Mouse (Mus musculus): ENCODE measurements at regions not wholly inside any gene's neighbourhood (a gene's known extent, or its start where the extent isn't known, plus 50 kb on each side); places are given as distances from the start of the nearest gene placed in this dataset.

DNA sequence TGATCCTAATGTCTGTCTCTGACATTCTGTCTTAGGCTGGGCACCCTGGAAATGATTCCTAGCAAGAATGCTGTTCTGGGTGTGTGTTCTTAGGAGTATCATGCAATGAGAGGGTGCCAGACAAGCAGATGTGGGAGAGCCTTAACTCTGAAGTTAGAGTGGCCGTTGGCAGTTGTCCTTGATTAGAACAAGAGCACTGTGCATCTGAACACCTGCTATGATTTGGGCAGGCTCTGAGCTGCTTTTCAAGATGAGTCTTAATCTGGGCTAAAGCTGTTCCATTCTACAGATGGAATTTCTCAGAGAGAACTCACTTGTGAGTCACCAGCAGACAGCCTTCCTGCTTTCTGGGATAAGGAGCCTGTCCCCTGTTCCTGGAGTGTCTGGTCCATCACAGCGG is 317.1 kb upstream of the Kcnh8 start:
- ATAC-seq (replicated peaks; ENCODE audit: low FRiP score): no peak
- Histone ChIP-seq H3K36me3 (no peaks in the 10 kb centered on the region), H3K27ac (no peak overlapping the region), H3K27me3 (no peaks in the 10 kb centered on the region), H3K9ac (no peak overlapping the region), H3K4me2 (no peak overlapping the region), H3K4me1 (no peaks in the 10 kb centered on the region), H3K9me3 (replicated peaks) (no peaks in the 10 kb centered on the region), H3K4me3 (replicated peaks) (no peak overlapping the region)
- 91% methylated on average over 2 of the region's 2 CpGs for WGBS

DNA sequence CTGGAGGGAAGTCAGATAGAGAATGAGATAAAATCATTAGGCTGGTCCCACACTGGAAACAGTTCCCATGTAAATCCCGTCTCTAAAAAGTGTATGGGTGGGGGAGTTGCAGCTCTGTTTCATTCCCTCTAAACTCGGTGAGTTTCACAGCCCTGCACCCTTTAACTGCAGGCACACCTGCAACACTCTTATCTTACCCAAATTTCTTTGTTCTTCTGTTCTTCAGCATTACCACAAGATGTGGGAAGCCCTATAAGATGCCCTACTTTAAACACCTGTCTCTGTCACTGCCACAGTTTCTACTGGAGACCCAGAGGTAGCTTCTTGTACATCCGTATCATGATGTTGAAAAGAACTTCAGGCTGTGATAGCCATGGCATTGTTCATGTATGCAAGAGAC is 320.2 kb upstream of the Kcnh8 start:
- no peaks in the 10 kb centered on the region for H3K4me1 ChIP-seq
- no peaks in the 10 kb centered on the region for H3K9me3 ChIP-seq (replicated peaks)
- H3K27me3 ChIP-seq: no peaks in the 10 kb centered on the region
- ATAC-seq (replicated peaks; ENCODE audit: low FRiP score): no peak
- H3K4me3 ChIP-seq (replicated peaks): no peak overlapping the region
- H3K36me3 ChIP-seq: no peaks in the 10 kb centered on the region
- H3K27ac ChIP-seq: no peak overlapping the region
- no peak overlapping the region for H3K9ac ChIP-seq
- H3K4me2 ChIP-seq: no peak overlapping the region
- WGBS: 48% methylated on average over 3 of the region's 3 CpGs

DNA sequence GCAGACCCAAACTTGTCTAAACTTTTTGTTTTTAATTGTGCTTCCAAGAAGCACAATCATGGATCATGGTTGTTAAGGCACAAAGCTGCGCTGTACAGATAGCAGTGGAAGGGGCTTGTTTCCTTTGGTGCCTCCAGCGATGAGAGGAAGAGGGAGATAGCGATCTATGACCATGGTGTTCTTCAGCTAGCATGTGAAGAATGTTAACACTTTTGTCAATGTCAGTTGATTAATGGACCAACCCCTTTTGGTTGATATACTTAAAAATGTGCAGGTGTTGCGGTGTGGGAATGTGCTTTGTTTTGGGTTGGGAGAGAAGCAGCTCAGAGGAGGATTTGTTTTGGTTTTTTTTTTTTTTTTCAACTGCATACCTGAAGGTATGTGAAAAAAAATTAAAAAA is 324.0 kb upstream of the Kcnh8 start:
- Histone ChIP-seq H3K9me3 (replicated peaks) (no peaks in the 10 kb centered on the region), H3K36me3 (no peaks in the 10 kb centered on the region), H3K9ac (no peak overlapping the region), H3K4me1 (no peaks in the 10 kb centered on the region), H3K27me3 (no peaks in the 10 kb centered on the region), H3K4me2 (no peak overlapping the region), H3K4me3 (replicated peaks) (no peak overlapping the region), H3K27ac (no peak overlapping the region)
- 70% methylated on average over 4 of the region's 4 CpGs for WGBS
- no peak for ATAC-seq (replicated peaks; ENCODE audit: low FRiP score)

DNA sequence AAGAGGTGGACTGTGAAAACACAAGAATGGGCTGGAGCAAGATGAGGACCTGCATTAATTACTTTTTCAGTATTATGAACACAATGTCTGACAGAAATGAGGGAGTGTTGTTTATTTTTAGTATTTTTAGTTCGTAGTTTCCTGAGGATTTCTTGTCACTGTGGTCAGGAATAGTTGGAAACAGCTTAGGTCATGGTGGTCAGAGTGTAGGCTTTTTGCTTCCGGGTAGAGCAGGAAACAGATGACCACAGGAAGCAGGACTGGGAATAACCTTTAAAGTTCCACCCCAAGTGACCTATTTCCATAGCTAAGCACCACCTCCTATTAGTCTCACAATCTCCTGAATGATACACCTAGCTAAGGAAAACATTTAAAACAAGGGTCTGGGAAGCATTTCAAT is 333.7 kb upstream of the Kcnh8 start:
- Histone ChIP-seq H3K4me2 (no peak overlapping the region), H3K4me3 (replicated peaks) (no peak overlapping the region), H3K9me3 (replicated peaks) (no peaks in the 10 kb centered on the region), H3K36me3 (no peaks in the 10 kb centered on the region), H3K27me3 (no peaks in the 10 kb centered on the region), H3K27ac (no peak overlapping the region), H3K4me1 (no peaks in the 10 kb centered on the region), H3K9ac (no peak overlapping the region)
- 62% methylated on average over 2 of the region's 2 CpGs for WGBS
- ATAC-seq (replicated peaks; ENCODE audit: low FRiP score): no peak

DNA sequence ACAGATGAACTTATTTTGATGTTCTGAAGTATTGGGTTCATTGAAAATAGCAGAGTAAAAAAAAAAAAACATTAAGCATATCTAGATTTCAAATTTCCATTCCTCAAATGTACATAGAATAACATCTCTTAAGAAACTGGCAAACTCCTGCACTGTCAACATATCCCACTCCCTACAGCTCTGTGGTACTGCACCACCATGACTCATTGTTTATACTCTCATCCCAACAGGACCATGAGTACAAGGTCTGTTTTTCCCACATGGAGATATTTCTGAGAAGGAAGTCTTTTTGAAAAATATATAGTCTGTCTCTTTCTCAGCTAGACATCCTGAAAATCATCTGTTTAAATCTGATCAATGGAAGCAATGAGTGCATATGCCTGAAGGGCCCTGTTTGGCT is 351.2 kb upstream of the Kcnh8 start:
- Histone ChIP-seq H3K9ac (no peak overlapping the region), H3K36me3 (no peaks in the 10 kb centered on the region), H3K4me3 (replicated peaks) (no peak overlapping the region), H3K27me3 (no peaks in the 10 kb centered on the region), H3K4me1 (no peaks in the 10 kb centered on the region), H3K4me2 (no peak overlapping the region), H3K27ac (no peak overlapping the region), H3K9me3 (replicated peaks) (no peaks in the 10 kb centered on the region)
- no peak for ATAC-seq (replicated peaks; ENCODE audit: low FRiP score)

DNA sequence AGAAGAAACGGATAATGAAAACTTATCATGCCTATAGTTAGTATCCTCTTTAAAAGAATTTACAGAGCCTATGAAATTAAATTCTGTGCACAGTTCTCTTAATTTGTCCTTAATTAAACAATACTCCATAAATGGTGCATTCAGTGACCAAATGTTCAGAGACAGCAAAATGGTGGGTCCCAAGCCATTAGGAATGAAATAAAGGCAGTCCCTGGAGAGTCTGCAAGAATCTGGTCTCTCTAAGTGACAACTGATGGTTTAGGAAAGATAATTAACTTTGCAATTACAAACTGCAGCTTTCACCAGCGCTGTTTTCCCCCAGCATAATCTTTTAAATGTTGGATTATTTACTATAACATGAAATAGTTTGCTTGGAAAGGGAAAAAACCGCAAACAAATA is 376.9 kb upstream of the Kcnh8 start:
- WGBS: 76% methylated on average over 3 of the region's 3 CpGs
- Histone ChIP-seq H3K4me3 (replicated peaks) (no peak overlapping the region), H3K9me3 (replicated peaks) (no peaks in the 10 kb centered on the region), H3K4me1 (no peaks in the 10 kb centered on the region), H3K36me3 (no peaks in the 10 kb centered on the region), H3K27ac (no peak overlapping the region), H3K27me3 (no peaks in the 10 kb centered on the region), H3K4me2 (no peak overlapping the region), H3K9ac (no peak overlapping the region)
- ATAC-seq (replicated peaks; ENCODE audit: low FRiP score): no peak

DNA sequence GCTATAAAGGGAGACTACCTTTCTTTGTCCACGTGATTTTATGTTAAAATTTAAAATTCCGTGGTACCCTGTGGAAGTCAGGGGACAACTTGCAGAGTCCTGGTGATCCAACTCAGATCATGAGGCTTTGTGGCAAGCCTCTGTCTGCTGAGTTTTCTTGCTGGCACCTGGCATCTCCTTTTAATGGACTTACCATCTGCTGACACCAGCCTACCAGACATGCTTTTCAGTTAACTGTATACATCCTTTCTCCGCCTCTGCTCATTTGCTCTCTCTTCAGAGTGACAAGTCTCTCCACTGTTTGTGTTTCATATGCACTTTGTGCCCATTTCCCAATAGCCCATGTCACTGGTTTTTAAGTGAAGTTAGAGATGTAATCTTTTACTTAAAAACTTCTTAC is 382.1 kb upstream of the Kcnh8 start:
- H3K4me3 ChIP-seq (replicated peaks): no peak overlapping the region
- 86% methylated on average over 3 of the region's 3 CpGs for WGBS
- H3K36me3 ChIP-seq: no peaks in the 10 kb centered on the region
- H3K27ac ChIP-seq: no peak overlapping the region
- no peak for ATAC-seq (replicated peaks; ENCODE audit: low FRiP score)
- no peaks in the 10 kb centered on the region for H3K9me3 ChIP-seq (replicated peaks)
- H3K4me1 ChIP-seq: no peaks in the 10 kb centered on the region
- H3K9ac ChIP-seq: no peak overlapping the region
- no peak overlapping the region for H3K4me2 ChIP-seq
- no peaks in the 10 kb centered on the region for H3K27me3 ChIP-seq

DNA sequence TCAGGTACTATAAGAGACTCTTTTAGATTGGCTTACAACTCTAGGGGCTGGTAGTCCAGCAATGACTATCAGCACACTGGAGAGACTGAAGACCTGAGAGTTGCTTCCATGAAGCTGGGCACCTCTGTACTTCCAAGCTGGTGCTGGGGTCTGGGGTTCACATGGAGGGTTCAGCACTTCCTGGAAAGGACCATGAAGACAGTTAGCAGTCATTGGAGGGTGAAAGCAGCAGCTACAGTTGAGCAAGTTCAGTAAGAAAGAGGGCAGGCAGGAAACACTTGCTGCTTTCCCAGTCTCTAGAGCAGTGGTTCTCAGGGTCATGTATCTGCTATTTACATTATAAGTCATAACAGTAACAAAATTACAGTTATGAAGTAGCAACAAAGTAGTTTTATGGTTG is 384.3 kb upstream of the Satb1 start:
- H3K36me3 ChIP-seq: no peaks in the 10 kb centered on the region
- no peaks in the 10 kb centered on the region for H3K27me3 ChIP-seq
- H3K27ac ChIP-seq: no peak overlapping the region
- ATAC-seq (replicated peaks; ENCODE audit: low FRiP score): no peak
- H3K9ac ChIP-seq: no peak overlapping the region
- no peaks in the 10 kb centered on the region for H3K9me3 ChIP-seq (replicated peaks)
- H3K4me3 ChIP-seq (replicated peaks): no peak overlapping the region
- no peak overlapping the region for H3K4me2 ChIP-seq
- no peaks in the 10 kb centered on the region for H3K4me1 ChIP-seq

DNA sequence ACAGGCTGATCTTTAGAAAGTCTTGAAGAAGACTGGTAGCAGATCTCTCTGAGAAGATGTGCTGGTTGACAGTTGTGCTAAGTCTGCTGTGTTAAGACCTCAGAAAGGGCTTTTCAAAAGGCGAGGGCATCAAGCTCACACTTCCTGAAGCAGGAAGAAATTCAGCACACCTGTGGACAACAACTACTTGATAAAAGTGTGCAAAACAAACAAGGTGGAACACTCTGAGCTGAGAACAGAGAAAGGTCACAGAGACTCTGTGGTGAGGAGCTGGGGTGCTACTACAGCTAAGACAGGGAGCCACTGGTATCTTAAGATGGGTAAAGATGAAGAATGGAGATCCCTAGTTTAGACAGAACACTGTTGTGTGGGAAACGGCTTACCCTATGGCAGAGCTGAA is 379.9 kb upstream of the Satb1 start:
- H3K27ac ChIP-seq: no peak overlapping the region
- WGBS: 82% methylated on average over 2 of the region's 2 CpGs
- no peaks in the 10 kb centered on the region for H3K27me3 ChIP-seq
- no peak overlapping the region for H3K4me3 ChIP-seq (replicated peaks)
- H3K36me3 ChIP-seq: no peaks in the 10 kb centered on the region
- no peaks in the 10 kb centered on the region for H3K4me1 ChIP-seq
- ATAC-seq (replicated peaks; ENCODE audit: low FRiP score): no peak
- H3K9ac ChIP-seq: no peak overlapping the region
- no peak overlapping the region for H3K4me2 ChIP-seq
- no peaks in the 10 kb centered on the region for H3K9me3 ChIP-seq (replicated peaks)

DNA sequence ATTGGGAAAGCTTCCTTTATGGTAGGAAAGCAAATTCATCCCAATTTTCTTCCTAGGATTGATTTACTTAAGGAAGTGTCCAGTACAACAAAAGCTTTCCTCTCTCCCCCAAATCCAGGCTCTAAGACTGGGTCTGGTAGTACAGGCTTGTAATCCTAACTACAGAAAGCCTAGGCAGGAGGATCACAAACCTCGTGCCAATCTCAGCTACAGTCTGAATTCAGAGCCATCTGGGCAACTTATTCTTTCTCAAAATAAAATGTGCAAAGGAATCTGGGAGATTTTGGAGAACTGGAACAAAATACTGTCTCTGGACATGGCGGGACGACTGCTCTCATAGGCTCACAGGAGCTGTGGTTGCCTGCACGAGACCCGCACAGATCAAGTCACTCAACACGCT is 377.4 kb upstream of the Satb1 start:
- ATAC-seq (replicated peaks; ENCODE audit: low FRiP score): no peak
- WGBS: 85% methylated on average over 6 of the region's 6 CpGs

DNA sequence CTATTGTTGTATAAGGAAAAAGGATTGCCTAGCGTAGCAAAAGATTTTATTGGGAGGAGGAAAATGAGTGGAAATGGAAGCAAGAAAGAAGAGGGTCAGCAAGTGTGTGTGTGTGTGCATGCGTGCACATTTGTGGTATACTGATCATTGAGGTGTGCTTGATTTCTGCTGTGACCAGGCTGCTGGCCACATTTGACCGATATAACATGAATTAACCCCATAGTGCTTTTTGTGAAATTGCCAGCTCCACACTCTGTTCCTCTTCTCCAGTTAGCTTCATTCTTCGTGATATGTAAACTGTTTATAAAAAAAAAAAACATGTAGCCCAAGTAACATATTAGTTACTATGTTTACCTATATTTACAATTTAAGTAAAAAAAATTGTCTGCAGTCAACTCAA is 364.6 kb upstream of the Satb1 start:
- H3K4me1 ChIP-seq: no peaks in the 10 kb centered on the region
- H3K27ac ChIP-seq: no peak overlapping the region
- no peak overlapping the region for H3K9ac ChIP-seq
- no peak for ATAC-seq (replicated peaks; ENCODE audit: low FRiP score)
- H3K27me3 ChIP-seq: no peaks in the 10 kb centered on the region
- H3K9me3 ChIP-seq (replicated peaks): no peaks in the 10 kb centered on the region
- no peaks in the 10 kb centered on the region for H3K36me3 ChIP-seq
- WGBS: 94% methylated on average over 4 of the region's 4 CpGs
- no peak overlapping the region for H3K4me3 ChIP-seq (replicated peaks)
- H3K4me2 ChIP-seq: no peak overlapping the region

More for the DNA sequence above, 377.4 kb upstream of the Satb1 start:
- Histone ChIP-seq H3K9ac (no peak overlapping the region), H3K27ac (no peak overlapping the region), H3K36me3 (no peaks in the 10 kb centered on the region), H3K4me1 (no peaks in the 10 kb centered on the region), H3K9me3 (replicated peaks) (no peaks in the 10 kb centered on the region), H3K27me3 (no peaks in the 10 kb centered on the region), H3K4me3 (replicated peaks) (no peak overlapping the region), H3K4me2 (no peak overlapping the region)

DNA sequence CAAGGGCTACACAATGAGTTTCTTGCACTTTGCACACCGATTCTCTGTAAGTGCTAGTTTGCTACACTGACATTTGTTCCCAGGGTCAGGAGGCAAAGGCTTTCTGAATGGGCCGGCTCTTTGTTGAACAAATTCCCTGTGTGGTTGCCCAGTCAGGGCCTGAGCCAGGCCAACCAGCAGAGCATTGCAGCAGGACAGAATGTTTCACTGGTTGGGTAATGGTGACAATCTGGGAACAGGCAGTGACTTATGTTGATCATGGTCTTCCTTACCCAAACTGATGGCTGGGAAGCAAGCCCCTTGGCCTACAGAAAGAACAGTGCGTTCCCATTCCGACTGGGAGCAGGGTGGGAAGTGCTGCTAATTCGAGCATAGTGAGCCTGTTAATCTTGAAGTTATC is 363.7 kb upstream of the Satb1 start:
- Histone ChIP-seq H3K27ac (no peak overlapping the region), H3K36me3 (no peaks in the 10 kb centered on the region), H3K4me2 (no peak overlapping the region), H3K4me1 (no peaks in the 10 kb centered on the region), H3K27me3 (no peaks in the 10 kb centered on the region), H3K9me3 (replicated peaks) (no peaks in the 10 kb centered on the region), H3K9ac (no peak overlapping the region), H3K4me3 (replicated peaks) (no peak overlapping the region)
- ATAC-seq (replicated peaks; ENCODE audit: low FRiP score): no peak
- WGBS: 90% methylated on average over 5 of the region's 5 CpGs

DNA sequence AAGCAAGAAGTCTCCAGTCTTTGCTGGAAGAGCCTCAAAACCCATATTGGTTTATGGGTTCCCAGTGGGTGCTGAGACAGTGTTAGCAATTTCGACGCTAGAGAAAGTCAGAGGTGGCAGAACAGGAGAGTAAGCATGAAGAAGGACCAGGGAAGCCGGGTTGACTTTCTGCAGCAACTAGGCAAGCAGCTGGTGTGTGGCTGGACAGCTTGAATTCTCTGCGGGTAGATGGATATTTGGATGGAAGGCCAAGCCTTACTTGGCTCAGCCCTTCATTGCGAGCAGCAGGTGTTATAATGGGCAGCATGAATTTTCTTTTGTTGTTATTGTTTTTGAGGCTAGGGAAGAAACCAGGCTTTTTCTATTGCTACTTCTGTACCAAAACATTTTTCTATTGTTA is 362.7 kb upstream of the Satb1 start:
- no peak for ATAC-seq (replicated peaks; ENCODE audit: low FRiP score)
- no peak overlapping the region for H3K4me2 ChIP-seq
- no peak overlapping the region for H3K9ac ChIP-seq
- no peaks in the 10 kb centered on the region for H3K27me3 ChIP-seq
- no peaks in the 10 kb centered on the region for H3K9me3 ChIP-seq (replicated peaks)
- 90% methylated on average over 5 of the region's 5 CpGs for WGBS
- no peaks in the 10 kb centered on the region for H3K4me1 ChIP-seq
- H3K4me3 ChIP-seq (replicated peaks): no peak overlapping the region
- H3K27ac ChIP-seq: no peak overlapping the region
- no peaks in the 10 kb centered on the region for H3K36me3 ChIP-seq
